Mouse (Mus musculus): ENCODE data around the gene Tenm4.

DNA sequence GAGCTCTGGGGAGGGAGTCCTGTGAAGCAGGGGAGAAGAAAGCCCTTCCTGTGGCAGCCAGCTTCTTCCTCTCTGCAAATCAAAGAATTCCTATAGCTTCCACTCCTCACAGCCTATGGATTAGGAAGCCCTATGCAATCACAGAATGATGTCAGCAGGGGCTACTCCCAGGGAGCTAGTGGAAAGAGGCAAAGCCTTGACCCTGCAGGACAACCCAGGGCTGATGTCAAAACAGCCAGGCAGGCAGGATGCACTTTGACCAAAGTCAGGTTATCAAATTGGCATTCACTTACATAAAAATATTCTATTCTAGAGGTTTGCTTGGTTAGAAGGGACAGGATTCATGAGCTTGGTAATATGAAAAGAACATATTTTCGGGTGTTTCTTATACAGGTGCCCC lies 39.9 kb upstream of the Tenm4 start:
- TF ChIP-seq CTCF (IDR thresholded peaks at IDR 0.05; ENCODE audit: low read depth, low read length), result no peak
- TF ChIP-seq POLR2AphosphoS5 (IDR thresholded peaks at IDR 0.05; ENCODE audit: insufficient replicate concordance, low read depth, low read length), result no peak
- TF ChIP-seq GATA1 (IDR thresholded peaks at IDR 0.05; ENCODE audit: borderline replicate concordance, low read length), result no peak
- TF ChIP-seq GATA2 (IDR thresholded peaks at IDR 0.05; ENCODE audit: borderline replicate concordance, low read depth, low read length), result no peak

Measured in G1E (cell line).